Mouse (Mus musculus) gastrocnemius, adult 18-20 months (tissue): ENCODE data around the gene M1ap. TPM values are rescaled to one million over a fixed set of nuclear protein-coding genes. Genes with fewer than 3 reads are reported as not detected.

ENCODE experiments used
- DNase-seq: peaks from one replicate; pipeline ENCODE4 v3.0.0; 2021; ENCODE audit warnings: low spot score
- total RNA-seq, 2 experiments: library from RNA; stranded (reverse); gene quantifications; 2 replicates each; pipeline ENCODE4 v1.2.3; 2021

M1ap gene
- total RNA-seq, 2 experiments from 2014 or later, result not detected

DNA sequence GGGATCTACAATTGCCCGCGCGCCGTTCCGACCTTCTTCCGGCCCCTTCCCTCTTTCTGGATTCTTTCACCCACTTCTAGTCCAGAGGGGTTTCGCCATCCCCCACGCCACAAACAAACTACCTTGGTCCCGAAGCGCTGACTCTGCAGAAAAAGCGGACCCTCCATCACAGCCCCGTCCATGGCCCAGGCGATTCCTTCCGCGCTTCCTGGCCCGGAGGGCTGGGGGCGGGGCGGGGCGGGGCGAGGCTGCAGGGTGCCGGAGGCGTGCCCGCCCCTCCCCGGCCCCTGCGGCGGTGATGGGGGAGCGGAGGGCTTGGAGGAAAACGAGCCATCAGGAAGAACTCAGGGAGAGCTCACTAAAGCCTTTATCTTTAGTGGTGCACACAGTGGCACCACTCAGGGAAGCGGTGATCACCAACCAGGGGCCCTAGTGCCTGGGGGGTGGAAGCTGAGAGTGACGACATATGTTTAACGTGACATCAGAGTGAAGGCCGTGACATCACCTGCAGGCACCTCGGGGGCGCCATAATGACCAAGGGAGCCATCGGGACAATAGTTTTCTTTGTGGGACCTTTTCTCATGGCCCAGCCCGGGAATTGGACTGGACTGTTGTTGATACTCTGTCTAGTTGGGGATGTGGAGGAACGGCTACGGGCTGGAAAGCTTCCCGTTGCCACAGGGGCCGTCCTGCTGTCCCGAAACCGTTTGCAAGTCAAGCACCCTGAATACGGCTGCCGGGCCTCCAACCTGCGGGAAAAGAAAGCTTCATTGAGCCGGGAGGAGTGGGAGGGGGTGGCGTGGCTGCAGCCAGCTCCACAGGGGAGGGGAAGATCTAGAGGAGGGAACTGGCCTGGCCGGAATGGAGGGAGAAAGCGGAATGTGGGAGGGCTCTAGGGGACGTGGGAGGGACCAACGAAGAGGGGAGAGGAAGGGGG is 86.8 kb downstream of the M1ap start, which contains the start of the genes Dok1 and Loxl3:
Gene Dok1 (minus strand): TSS at position 223 of the 937 bp plus-strand sequence.
Gene Loxl3 (plus strand): TSS at position 925 of the 937 bp plus-strand sequence.
- DNase-seq, result peak; percentile 76

DNA sequence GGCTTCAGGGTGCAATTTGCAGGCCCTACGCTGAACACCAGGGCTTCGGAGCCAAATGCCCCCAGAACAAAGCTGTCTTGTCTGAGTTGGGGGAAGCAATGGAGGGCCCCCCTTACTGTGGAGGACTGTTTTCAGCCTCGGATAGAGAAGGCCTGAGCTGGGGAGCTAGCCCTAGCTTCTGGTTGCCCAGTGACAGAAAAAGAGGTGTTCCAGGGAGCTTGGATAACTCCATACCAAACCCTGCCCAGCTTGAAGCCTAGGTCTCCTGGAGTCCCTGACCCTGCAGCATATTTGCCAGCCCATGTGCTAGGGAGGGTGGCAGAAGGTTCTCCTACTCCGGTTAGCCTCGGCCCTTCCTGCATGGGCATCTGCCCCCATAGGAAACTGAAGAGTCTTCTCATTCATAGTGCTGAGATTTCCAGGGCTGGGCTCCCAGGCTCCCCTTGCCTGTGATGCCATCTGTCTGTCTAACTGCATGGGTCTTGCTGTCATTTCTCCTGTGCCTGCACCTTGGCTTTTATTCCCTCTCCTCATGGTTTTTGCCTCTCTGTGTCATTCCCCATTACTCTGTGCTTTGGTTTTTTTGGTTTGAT is 87.9 kb downstream of the M1ap start:
- no peak for DNase-seq

DNA sequence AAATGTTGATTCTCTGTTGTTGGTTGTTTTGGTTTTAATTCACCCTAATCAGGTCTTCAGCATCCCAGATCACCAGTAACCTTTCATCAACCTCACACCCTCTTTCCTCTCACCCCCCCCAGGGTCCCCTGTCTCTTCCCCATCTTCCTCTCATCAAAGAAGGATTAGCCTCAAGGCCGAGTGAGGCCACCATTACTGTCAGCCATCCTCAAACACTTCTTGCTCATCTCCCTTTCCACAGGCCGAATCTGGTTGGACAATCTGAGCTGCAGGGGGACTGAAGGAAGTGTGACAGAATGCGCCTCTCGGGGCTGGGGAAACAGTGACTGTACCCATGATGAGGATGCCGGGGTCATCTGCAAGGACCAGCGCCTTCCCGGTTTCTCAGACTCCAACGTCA is 90.5 kb downstream of the M1ap start:
- no peak for DNase-seq

DNA sequence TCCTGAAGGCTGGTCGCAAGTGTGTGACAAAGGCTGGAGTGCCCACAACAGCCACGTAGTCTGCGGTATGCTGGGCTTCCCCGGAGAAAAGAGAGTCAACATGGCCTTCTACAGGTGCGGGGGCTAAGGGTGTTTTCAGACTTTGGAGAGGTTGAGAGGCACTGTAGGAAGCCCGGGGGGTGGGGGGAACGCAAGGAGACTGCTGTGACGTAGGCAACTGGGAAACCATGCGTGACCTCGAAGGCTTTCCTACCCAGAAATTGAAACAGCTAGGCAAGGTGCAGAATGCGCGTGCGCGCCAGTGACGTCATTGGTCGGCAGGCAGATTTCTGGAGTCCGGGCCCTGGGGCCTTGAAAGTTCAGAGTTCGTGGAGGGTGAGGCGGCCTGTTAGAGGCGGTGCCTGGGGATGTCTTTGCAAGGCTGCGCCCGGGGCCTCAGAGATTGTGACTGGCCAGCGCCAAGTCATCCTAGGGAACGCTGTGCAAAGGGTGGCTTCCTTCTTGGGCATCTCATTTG is 91.9 kb downstream of the M1ap start:
- peak; percentile 94 for DNase-seq

DNA sequence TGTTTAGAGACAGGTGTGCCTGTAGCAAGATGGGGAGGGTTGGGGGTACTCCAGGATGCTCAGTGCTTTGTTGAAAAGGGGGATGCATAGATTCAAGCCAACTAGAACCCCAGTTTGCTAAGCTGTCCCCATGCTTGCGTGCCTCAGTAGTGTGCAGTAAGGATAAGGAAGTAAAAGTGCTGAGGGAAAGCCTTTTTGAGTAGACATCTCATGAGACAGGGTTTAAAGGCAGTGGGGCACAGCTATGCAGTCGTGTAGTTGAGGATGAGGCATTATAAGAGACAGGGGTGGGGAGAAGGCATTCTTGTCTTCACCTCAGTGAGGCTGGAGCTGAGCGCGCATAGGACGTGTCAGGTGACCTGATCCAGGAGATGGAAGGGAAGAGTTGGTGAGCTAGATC is 93.9 kb downstream of the M1ap start:
- DNase-seq, result no peak

DNA sequence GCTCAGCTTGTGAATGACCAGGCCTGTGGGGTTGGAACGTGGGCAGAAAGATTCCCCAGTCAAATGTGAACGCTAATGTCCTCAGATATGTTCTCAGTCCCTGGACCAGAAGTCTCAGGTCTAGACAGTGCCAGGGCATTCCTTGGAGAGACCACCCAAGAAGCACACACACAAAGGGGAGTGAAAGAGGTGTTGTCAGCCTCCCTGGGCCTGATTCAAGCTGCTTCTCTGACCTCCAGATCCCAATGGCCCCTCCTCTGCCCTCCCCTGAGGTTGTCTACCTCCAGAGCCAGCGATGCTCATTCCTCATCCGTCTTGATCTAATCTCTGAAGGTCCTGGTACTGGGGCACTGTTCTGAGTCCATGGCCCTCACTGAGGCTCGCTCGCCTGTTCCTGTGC is 96.9 kb downstream of the M1ap start:
- no peak for DNase-seq

DNA sequence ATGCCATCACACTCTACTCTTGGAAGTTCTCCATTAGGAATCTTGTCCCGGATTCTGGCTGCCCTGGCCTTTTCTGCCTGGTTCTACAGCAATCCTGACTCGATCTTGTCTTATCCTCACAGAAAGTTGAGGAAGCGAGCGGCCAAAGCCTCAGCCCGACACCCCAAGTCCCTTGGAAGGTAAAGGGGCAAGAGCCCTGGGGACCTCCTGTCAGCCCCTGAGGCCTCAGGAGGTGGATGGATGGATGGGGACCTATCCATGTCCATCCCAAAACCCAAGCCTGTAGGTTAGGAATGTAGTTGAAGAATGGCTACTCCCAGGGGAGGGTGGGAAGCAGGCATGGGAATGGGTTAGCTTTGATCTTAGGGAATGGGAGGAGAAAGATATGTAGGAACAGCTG is 97.3 kb downstream of the M1ap start:
- no peak for DNase-seq

DNA sequence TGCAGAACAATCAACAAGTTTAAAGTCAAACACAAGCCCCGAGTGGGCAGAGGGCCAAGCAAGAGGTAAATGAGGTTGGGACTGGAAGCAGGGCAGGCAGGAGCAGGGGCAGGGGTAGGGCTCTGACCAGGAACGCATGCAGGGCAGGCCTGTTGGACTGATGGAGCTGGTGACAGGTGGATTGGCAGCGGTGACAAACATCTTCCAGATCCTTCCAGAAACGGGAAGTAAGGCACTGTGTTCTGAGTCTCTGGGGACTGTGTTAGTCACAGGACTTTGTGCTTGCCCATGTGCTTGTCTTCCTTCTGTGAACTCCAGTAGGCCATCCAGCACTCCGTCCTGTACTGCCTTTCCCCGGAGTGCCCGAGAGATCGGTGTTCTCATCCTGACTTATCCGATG is 98.0 kb downstream of the M1ap start:
- no peak for DNase-seq

DNA sequence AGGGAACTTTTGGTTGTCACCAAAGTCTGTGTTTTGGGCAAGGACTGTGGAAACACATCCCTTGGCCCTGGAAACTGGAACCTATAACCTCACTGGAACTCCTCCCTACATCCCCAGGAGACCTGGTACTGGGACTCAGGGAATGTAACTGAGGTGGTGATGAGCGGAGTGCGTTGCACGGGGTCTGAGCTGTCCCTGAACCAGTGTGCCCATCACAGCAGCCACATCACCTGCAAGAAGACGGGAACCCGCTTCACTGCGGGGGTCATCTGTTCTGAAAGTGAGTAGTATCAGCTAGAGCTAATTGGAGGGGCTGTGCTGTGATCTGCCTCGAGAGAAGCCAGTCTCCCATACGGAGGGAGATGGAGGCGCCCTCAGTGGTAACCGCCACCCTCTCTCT is 102.7 kb downstream of the M1ap start:
- no peak for DNase-seq

DNA sequence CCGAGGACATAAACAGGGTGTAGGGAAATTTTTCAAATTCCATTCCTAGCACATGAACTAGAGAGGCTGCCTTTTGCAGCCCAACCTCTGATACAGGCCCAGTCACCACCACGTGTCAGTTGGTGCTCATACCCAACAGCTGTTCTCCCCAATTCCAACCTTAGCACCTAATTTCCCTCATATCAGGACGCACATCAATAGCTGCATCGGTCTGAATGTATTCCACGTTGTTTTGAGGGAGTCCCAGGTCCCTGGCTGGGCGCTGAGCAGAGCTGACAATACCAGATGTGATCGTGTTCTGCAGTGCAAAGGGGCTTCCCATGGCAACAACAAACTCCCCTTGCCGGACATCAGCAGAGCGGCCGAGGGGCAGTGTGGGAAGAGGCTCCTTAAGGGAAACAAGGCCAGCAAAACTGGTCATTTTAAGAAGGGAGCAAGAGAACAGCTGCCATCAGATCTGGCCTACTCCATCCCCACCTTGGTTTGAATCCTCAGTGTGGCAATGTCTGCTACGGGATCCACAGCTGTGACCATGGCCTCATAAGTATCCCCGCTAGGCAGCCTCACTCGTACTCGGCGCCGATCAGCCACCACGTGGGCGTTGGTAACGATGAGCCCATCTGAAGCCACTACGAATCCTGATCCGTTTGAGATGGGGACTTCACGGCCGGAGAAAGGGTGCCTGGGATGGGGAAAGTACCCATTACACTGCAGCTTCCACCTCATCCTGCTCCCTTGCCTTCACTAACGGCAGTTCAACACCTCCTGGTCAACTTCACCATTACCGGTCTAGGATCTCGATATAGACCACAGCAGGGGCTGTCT is 106.6 kb downstream of the M1ap start:
- DNase-seq, result no peak

DNA sequence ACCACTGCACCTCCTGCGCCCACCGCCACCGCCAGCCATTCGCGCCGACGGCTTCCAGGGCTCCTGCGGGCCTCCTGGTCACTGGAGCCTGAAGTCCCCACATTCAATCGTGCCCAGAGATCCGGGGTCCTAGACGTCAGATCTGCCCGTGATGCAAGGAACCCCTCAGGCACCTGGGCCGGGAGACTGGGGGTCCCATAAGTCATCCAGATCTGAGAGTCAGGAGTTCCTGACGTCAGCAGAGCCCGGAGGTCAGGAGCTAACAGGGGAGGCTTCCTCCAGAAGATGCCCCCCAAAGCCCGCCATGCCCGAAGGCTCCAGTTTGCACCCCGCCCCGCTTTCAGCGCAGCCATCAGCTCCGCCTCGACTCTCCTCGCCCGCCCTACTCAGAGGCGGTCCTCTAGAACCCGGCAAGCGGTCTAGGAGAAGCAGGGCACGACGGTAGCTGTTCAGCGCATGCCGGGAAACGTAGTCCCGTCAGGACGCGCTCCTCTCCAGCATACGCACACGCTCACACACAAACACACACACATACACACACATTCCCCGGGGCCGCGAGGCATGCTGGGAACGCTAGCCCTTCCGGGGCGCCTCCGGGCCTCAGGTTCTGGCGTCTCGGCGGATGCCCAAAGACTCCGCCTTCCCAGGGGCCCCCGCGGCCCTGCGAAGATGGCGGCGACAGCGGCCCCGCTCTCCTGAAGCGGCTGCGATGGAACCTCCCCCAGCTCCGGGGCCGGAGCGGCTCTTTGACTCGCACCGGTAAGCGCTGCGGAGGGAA is 107.6 kb downstream of the M1ap start, which contains the start of gene Aup1:
Gene Aup1 (plus strand): TSS at position 448 of the 778 bp plus-strand sequence.
- DNase-seq, result peak; percentile 97

DNA sequence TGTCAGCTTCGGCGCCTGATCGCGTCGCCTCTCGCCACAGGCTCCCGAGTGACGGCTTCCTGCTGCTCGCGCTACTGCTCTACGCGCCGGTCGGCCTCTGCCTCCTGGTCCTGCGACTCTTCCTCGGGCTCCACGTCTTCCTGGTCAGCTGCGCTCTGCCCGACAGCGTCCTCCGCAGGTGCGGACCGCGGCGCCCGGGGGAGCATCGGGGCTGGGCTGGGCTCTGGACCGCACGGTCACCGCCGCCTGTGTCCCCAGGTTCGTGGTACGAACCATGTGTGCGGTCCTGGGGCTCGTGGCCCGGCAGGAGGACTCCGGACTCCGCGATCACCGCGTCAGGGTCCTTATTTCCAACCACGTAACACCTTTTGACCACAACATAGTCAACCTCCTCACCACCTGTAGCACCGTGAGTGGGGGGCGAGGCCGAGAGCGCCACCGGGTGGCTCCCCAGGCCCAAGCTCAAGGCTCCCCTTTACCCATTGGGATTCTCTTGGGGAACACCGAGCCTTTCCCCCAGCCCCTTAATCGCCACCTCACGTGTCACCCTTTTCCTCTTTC is 108.2 kb downstream of the M1ap start, which contains the start of gene Htra2:
Gene Htra2 (minus strand): TSS at position 403 of the 561 bp plus-strand sequence.
- no peak for DNase-seq

DNA sequence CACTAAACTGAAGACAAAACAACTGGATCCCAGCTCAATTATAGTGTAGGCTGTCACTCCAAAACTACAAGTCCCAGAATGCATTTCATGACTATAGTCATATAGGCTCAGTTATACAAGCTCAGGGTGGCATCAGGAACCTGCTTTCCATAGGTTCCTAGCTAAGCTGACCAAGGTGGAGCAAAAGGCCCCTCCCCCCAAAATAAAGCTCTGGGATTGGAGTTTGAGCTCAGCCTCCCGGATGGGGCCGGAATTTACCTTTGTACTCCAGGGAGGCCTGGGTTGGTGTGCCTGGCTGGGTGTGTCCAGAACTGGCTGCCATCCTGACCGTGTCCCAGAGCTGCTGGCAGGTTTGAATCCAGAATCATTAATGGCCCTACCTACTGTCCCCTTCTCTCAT is 111.1 kb downstream of the M1ap start, which contains the start of gene Dqx1:
Gene Dqx1 (plus strand): TSS at position 55 of the 400 bp plus-strand sequence.
- no peak for DNase-seq

DNA sequence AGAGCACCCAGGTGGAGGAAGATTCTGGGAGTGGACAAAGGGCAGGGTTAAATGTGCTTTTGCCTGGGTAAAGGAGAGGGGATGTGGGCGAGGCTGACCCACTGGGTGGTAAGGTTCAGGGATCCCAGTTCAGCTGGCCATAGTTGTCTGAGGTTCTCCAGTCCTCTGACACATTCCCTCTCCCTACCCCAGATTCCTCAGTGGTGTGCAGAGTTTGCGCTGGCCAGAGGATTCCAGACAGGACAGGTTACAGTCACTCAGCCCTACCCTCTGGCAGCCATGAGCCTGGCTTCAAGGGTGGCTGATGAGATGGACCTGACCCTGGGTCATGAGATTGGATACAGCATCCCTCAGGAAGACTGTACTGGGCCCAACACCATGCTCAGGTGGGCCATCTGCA is 112.0 kb downstream of the M1ap start:
- no peak for DNase-seq

DNA sequence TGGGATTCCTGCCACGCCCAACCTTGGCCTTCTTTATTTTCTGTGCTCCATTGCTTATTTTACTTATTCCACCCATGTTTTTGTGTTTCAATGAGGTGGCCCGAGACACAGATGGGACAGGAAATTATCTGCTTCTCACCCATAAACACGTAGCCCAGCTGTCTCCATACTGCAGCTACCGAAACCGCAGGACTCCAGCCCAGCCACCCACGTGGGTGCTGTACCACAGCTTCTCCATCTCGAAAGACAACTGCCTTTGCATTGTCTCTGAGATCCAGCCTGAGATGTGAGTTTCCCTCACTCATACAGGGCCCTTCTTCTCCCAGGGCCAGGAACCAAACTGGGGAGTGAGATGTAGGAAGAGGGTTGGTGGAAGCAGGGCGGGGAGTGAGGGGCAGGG is 119.3 kb downstream of the M1ap start:
- no peak for DNase-seq

DNA sequence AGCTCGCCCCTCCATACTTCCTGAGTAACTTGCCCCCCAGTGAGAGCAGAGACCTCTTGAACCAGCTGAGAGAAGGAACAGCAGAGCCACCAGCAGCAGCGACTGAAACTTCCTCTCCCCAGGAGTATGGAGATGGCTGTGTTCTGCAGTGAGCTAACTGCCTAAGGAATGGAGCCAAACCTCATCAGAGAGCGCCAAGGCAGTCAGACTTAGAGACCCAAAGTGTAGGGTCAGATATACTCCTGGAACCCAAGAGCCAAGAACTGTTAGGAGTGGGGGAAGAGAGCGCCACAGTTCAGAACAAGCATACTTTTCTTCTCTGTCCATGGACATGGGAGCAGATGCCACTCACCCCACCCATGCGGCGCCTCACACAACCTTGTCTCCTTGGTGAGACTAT is 119.7 kb downstream of the M1ap start:
- no peak for DNase-seq

DNA sequence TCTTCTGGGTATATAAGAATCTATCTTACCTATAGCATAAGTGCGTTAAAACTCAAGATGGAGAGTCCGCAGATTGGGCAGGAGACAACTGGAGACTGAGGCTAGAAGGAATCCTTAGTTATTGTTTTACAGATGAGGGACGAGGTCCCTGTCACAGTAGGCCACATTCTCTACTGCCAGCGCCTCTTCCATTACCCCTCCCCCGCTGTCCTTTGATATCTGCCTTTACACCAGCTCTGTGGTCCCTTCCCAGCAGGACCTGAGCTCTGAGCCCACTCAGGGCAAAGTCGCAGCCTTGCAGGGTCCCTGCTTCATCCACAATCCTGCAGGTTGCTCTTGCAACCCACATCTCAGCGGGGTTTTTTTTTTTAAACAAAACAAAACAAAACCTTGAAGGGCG is 121.5 kb downstream of the M1ap start:
- DNase-seq, result no peak

DNA sequence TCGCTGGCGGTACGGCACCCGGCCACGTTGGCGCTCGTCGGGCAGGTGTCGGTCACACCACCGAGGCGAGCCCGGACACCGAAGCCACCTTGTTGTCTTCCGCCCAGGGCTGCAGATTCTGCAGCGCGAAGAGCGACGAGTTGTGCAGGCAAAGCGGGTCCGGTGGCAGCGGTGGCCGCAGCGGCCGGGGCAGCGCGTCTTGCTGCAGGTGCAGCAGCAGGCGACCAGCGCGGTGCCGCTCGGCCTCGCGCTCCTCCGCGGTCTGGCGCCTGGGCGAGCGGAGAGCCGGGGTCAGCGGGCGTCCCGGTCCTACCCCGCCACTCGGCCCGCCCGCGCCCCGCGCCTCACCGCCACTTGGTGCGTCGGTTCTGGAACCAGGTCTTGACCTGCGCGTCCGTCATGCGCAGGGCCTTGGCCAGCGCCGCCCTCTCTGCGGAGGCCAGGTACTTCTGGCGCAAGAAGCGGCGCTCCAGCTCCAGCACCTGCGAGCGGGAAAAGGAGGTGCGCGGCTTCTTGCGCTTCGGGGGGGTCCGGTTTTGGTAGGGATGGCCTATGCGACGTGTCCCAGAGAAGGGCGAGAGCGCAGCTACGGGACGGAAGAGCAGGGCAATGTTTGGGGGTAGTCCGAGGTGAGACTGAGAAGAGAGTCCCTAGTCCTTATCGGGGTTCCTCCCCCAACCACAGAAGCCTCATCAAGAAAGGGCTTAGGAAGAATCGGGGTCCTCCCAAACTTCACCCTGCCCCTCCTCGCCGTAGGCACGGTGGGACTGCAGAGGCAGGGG is 122.2 kb downstream of the M1ap start:
- no peak for DNase-seq

DNA sequence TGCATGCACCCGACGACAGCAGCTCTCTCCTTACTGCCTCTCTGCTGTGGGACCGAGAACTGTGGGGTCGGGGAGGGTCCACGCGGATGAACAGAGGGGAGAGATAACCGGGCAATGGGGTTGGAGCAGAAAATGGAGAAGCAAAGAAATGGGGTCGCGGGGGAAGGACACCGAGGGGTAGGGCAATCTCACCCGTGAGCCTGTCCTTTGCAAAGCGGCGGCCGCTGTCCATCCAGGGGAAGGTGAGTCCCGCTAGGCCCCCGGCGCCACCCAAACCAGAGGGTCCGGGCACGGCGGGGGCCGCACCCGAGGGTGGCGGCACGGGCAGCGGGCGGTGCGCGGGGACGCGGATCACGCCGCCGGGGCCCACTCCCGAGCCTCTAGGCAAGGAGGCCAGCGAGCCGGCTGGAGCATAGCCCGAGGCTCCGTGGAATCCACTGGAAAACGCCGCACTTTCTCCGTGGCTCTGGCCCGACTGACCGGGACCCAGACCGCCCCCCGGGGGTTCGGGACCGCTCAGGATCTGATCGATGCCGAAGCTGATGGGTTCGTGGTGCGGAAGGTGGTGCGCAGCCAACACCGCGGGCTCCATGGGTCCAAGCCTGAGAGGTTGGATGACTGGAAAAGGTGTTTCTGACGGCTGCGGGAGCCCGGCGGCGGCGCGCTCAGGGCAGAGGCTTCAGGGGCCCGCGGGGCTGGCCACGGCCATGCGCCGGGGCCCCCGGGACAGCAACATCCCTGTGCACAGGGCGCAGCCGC is 123.0 kb downstream of the M1ap start:
- no peak for DNase-seq

DNA sequence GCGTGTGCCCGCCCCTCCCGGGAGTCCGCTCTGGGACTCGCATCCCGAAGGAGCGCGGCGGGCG is 123.4 kb downstream of the M1ap start, which contains the start of gene Tlx2:
Gene Tlx2 (minus strand): TSS at position 47 of the 64 bp plus-strand sequence.
- DNase-seq, result no peak
